Mouse (Mus musculus) stomach, embryonic 16.5 days (tissue): ENCODE data around the gene Rrp15. TPM values are rescaled to one million over a fixed set of nuclear protein-coding genes. Genes with fewer than 3 reads are reported as not detected.
A peak's percentile ranks its signal among the peaks of the same experiment; 100 is the strongest.

Source experiments
- ATAC-seq: fragments of 200-750 bp; cut with Nextera tagmentation; 2 replicates; pipeline ENCODE4 v1.8.0; 2017; ENCODE audit warnings: moderate number of reproducible peaks, moderate TSS enrichment; ENCODE audit not compliant: insufficient read depth, low FRiP score
- H3K27ac ChIP-seq: fragments of 300-500 bp; sonication (generic); 2 replicates; pipeline ENCODE4 v1.5.1; 2014; ENCODE audit warnings: low read length
- H3K27me3 ChIP-seq: fragments of 300-500 bp; sonication (generic); 2 replicates; pipeline ENCODE4 v1.6.1; 2014; ENCODE audit warnings: low read length, control low read depth, mixed read lengths; ENCODE audit not compliant: control insufficient read depth, insufficient read depth
- H3K36me3 ChIP-seq: fragments of 300-500 bp; sonication (generic); 2 replicates; pipeline ENCODE4 v1.6.1; 2014; ENCODE audit warnings: low read length; ENCODE audit not compliant: control insufficient read depth, insufficient read depth
- H3K4me1 ChIP-seq: fragments of 300-500 bp; sonication (generic); 2 replicates; pipeline ENCODE4 v1.6.1; 2014; ENCODE audit warnings: low read length, control low read depth, mixed read lengths; ENCODE audit not compliant: control insufficient read depth, insufficient read depth
- H3K4me2 ChIP-seq: fragments of 300-500 bp; sonication (generic); 2 replicates; pipeline ENCODE4 v1.6.1; 2014; ENCODE audit warnings: low read depth, low read length, mixed read lengths
- H3K4me3 ChIP-seq: fragments of 300-500 bp; sonication (generic); replicated peaks from 2 replicates; pipeline ENCODE4 v1.5.1; 2014; ENCODE audit warnings: mild to moderate bottlenecking, low read length
- H3K9ac ChIP-seq: fragments of 300-500 bp; sonication (generic); 2 replicates; pipeline ENCODE4 v1.6.1; 2014; ENCODE audit warnings: low read length
- H3K9me3 ChIP-seq: fragments of 300-500 bp; sonication (generic); replicated peaks from 2 replicates; pipeline ENCODE4 v1.6.1; 2016; ENCODE audit warnings: low read length, control low read depth; ENCODE audit not compliant: control insufficient read depth
- WGBS: fragments of 180-500 bp; shearing (Covaris S2); extraction: QIAGEN DNeasy Blood & Tissue Kit; methylation state at CpG from one replicate; pipeline ENCODE4 v1.1.7; 2014; 5-methylcytosine and 5-hydroxymethylcytosine counted together
- polyA plus RNA-seq: library from polyadenylated mRNA; unstranded; fragments of >200 nt; fragmentation: Nextera tagmentation; extraction: Ambion mirVana; gene quantifications from 2 replicates; pipeline ENCODE4 v1.2.1, GENCODE M21; 2015

Rrp15 gene
- polyA plus RNA-seq, 1 experiment from 2014 or later: 53.7 TPM

DNA sequence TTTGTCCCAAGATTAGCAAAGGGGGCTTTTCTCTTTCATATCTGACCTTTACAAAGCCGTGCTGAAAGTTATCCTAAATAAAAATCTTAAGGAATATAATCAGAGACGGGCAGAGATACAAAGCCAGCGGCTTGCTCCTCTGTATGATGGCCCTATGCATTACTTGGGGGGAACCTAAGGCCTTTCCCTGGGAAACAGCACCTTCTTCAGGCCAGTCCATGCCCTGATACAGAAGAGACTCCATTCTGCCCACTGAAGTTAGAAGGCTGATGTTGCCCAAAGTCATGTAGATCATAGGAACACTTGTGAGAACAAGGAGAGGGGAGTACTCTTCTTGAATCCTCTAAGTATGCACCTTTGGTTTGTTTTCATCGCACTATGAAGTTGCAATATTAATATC is 56.8 kb downstream of the Rrp15 start:
- no peaks in the 10 kb centered on the region for H3K36me3 ChIP-seq
- H3K4me1 ChIP-seq: peaks cover 18% of the 10 kb centered on the region; the same call in 1 of the 2 replicates
- no peak overlapping the region for H3K9ac ChIP-seq
- H3K4me2 ChIP-seq: no peak overlapping the region
- no peaks in the 10 kb centered on the region for H3K27me3 ChIP-seq
- H3K27ac ChIP-seq: no peak overlapping the region
- no peaks in the 10 kb centered on the region for H3K9me3 ChIP-seq
- no peak for ATAC-seq
- WGBS: 69% methylated on average over 4 of the region's 4 CpGs
- no peak overlapping the region for H3K4me3 ChIP-seq

DNA sequence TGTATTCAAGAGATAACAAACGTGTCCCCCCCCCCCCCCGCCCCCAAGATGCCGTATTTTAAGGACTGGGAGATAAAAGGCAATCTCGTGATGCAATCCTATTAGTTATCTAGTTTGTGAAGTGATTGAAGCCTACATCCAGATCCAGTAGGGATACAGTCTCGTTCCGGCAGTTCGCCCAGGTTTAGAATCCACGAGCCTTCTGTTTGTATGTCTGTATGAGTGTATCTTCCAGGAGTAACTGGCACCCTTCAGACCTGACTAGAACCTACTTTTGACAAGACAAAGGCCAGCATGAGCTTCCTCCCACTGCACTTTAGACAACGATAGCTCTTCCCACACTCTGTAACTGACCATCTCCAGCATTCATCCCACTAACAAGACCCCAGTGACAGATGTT is 57.5 kb downstream of the Rrp15 start:
- no peak overlapping the region for H3K9ac ChIP-seq
- H3K4me3 ChIP-seq: no peak overlapping the region
- H3K36me3 ChIP-seq: no peaks in the 10 kb centered on the region
- 90% methylated on average over 9 of the region's 9 CpGs for WGBS
- peaks cover 21% of the 10 kb centered on the region; the same call in 1 of the 2 replicates for H3K4me1 ChIP-seq
- H3K27me3 ChIP-seq: no peaks in the 10 kb centered on the region
- no peak overlapping the region for H3K4me2 ChIP-seq
- ATAC-seq: no peak
- H3K9me3 ChIP-seq: no peaks in the 10 kb centered on the region
- H3K27ac ChIP-seq: no peak overlapping the region

DNA sequence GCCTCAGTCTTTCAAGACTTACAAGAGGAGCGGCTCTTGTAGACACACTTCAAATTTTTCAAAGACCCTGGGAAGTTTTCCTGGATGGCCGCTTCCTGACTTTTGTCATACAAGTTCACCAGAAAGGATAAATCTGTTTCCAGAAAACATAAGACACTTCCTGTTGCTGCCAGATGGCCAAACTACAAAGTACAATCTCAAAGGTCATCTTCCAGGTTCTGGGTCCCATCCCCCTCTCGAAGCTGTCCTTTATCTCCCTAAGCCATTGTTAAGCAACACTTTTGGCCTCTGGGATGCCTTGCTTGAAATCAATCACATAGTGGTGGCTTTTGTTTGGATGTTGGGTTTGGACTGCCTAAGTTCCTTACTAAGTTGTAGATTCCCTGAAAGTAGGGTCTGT is 65.1 kb downstream of the Rrp15 start:
- H3K4me2 ChIP-seq: no peak overlapping the region

DNA sequence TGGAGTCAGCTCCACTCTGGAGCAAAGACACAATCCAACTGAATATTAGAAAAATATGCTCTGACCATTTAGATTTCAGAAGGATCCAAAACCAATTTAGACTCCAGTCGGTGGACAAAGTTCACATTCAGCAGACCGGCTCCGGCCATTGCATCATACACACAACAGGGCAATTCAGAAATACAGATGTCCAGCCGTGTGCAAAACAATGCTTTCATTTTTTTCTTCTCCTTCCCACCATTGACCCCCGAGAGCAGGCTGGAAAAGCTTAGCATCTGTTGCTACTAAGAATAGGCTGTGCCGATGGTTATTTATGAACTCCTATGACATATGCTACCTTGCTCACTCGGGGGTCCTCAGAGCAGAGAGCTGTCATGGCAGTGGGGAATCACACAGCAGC is 66.6 kb downstream of the Rrp15 start:
- no peak overlapping the region for H3K27ac ChIP-seq
- H3K9ac ChIP-seq: no peak overlapping the region
- no peaks in the 10 kb centered on the region for H3K36me3 ChIP-seq
- H3K27me3 ChIP-seq: no peaks in the 10 kb centered on the region
- H3K9me3 ChIP-seq: no peaks in the 10 kb centered on the region
- ATAC-seq: peak; percentile 44; the same call in 1 of the 2 replicates
- peaks cover 9% of the 10 kb centered on the region; the same call in 1 of the 2 replicates for H3K4me1 ChIP-seq
- WGBS: 51% methylated on average over 7 of the region's 7 CpGs
- no peak overlapping the region for H3K4me2 ChIP-seq
- H3K4me3 ChIP-seq: no peak overlapping the region

More for the DNA sequence above, 65.1 kb downstream of the Rrp15 start:
- ATAC-seq: no peak
- H3K9me3 ChIP-seq: no peaks in the 10 kb centered on the region
- no peaks in the 10 kb centered on the region for H3K36me3 ChIP-seq
- peaks cover 9% of the 10 kb centered on the region; the same call in 1 of the 2 replicates for H3K4me1 ChIP-seq
- no peaks in the 10 kb centered on the region for H3K27me3 ChIP-seq
- H3K9ac ChIP-seq: no peak overlapping the region
- no peak overlapping the region for H3K27ac ChIP-seq
- WGBS: 83% methylated on average over 3 of the region's 3 CpGs
- no peak overlapping the region for H3K4me3 ChIP-seq

DNA sequence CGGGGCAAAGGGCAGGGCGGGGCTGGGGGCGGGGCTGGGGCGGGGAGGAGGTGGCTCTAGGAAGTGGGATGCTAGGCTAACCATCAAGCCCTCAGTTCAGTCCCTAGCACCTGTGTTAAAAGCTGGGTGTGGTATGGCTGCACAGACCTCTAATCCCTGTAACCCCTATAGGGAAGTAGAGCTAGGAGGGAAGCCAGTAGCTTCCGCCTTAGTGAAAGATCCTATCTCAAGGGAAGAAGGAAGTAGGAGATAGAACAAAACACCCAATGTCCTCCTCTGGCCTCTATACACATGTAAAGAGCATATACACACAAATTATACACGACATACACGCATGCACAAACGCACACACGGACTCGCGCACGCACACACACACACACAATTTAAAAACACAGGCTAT is 71.5 kb downstream of the Rrp15 start:
- Histone ChIP-seq H3K4me3 (no peak overlapping the region), H3K9me3 (no peaks in the 10 kb centered on the region), H3K27ac (no peak overlapping the region), H3K4me2 (no peak overlapping the region), H3K27me3 (no peaks in the 10 kb centered on the region), H3K9ac (no peak overlapping the region), H3K4me1 (peaks cover 6% of the 10 kb centered on the region; the same call in 1 of the 2 replicates), H3K36me3 (no peaks in the 10 kb centered on the region)
- ATAC-seq: no peak
- 82% methylated on average over 12 of the region's 12 CpGs for WGBS

DNA sequence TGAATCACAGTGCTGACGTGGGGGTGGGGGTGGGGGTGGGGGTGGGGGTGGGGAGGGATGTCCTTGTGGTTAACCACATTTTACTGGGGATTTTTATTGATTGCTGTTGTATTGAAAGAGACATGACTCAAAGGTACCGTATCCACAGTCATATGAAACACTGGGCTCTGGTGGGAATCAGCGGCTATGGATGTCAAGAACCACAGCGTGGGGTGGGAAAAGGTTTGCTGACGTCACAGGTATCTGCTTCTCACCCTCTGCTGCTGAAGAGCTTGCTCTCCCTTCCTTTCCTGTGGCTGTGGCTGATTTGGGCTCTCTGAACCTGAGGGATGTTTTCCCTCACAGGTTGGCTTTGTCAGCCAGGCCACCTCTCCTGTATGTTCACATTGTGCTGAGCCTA is 73.0 kb downstream of the Rrp15 start:
- no peaks in the 10 kb centered on the region for H3K36me3 ChIP-seq
- no peaks in the 10 kb centered on the region for H3K4me1 ChIP-seq
- H3K27ac ChIP-seq: no peak overlapping the region
- H3K4me2 ChIP-seq: no peak overlapping the region
- no peaks in the 10 kb centered on the region for H3K27me3 ChIP-seq
- H3K9ac ChIP-seq: no peak overlapping the region
- H3K4me3 ChIP-seq: no peak overlapping the region
- H3K9me3 ChIP-seq: no peaks in the 10 kb centered on the region
- 71% methylated on average over 5 of the region's 5 CpGs for WGBS
- ATAC-seq: no peak

DNA sequence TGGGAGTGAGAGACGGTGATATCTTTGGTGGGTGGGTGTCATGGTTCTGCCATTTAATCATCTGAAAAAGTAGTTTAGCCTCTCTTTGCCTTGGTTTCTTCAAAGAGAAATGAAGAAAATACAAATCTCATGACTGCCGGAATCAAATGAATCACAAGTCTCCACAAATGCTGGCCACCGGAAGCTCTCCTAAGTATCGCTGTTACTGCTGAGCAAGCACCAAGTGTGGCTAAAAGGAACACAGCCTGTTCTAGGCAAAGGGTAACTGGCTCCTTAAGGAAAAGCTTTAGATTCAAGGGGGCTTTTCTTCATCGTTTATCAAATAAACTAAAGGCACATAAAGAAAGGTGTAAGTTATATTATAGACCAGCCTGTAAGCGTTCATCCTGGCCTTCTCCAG is 73.9 kb downstream of the Rrp15 start:
- no peaks in the 10 kb centered on the region for H3K9me3 ChIP-seq
- H3K4me2 ChIP-seq: no peak overlapping the region
- H3K9ac ChIP-seq: no peak overlapping the region
- no peak for ATAC-seq
- H3K4me1 ChIP-seq: no peaks in the 10 kb centered on the region; the same call in 1 of the 2 replicates
- H3K27ac ChIP-seq: no peak overlapping the region
- no peak overlapping the region for H3K4me3 ChIP-seq
- WGBS: 73% methylated on average over 6 of the region's 6 CpGs
- no peaks in the 10 kb centered on the region for H3K36me3 ChIP-seq
- H3K27me3 ChIP-seq: no peaks in the 10 kb centered on the region

DNA sequence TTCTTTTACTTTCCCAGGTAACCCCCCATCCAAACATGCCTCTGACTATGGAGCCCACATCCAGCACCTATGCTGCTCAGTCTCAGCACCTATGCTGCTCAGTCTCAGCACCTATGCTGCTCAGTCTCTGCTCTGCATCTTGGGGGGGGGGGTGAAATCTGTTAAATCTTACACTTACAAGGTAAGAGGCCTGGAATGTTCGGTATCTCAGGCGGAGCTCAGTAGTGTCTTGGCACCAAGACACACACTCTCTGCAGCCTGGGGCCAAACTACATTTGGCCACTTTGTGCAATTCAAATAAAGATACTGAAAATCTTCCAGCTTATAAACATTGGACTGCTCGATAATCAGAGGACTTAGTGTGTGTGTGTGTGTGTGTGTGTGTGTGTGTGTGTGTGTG is 74.5 kb downstream of the Rrp15 start:
- no peak overlapping the region for H3K4me2 ChIP-seq
- H3K4me1 ChIP-seq: no peaks in the 10 kb centered on the region; the same call in 1 of the 2 replicates
- no peak overlapping the region for H3K4me3 ChIP-seq
- WGBS: 49% methylated on average over 3 of the region's 3 CpGs
- no peaks in the 10 kb centered on the region for H3K27me3 ChIP-seq
- no peak overlapping the region for H3K27ac ChIP-seq
- ATAC-seq: no peak
- no peaks in the 10 kb centered on the region for H3K36me3 ChIP-seq
- H3K9me3 ChIP-seq: no peaks in the 10 kb centered on the region
- H3K9ac ChIP-seq: no peak overlapping the region

DNA sequence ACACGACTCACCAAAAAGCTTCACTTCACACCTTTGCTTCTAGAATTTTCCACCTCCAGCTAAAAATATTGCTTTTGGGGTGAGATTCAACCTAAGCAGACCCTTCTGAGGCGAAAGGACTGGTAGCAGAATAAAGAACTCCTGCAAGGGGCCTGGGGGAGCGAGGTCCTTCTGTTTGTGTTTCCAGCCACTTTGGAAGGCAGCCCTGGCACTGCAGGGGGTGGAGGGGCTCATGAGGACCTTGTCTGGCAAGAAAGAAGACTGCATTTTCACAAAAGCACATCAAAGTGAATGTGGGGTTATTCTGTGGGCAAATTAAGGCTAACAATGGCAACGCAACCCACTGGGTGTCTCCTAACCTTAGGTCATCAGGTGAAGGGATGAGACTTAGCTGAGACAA is 76.0 kb downstream of the Rrp15 start:
- no peak overlapping the region for H3K27ac ChIP-seq
- H3K4me1 ChIP-seq: no peaks in the 10 kb centered on the region; the same call in 1 of the 2 replicates
- no peak overlapping the region for H3K4me2 ChIP-seq
- H3K36me3 ChIP-seq: no peaks in the 10 kb centered on the region
- no peaks in the 10 kb centered on the region for H3K9me3 ChIP-seq
- H3K4me3 ChIP-seq: no peak overlapping the region
- no peaks in the 10 kb centered on the region for H3K27me3 ChIP-seq
- no peak for ATAC-seq
- WGBS: 85% methylated on average over 4 of the region's 4 CpGs
- no peak overlapping the region for H3K9ac ChIP-seq
